Mouse (Mus musculus) gastrocnemius, postnatal 14 days (tissue): ENCODE measurements around the gene Casc3. TPM values are rescaled to one million over a fixed set of nuclear protein-coding genes. Genes with fewer than 3 reads are reported as not detected.

Source experiments
- DNase-seq: peaks from one replicate; pipeline ENCODE4 v3.0.0; 2021; ENCODE audit warnings: mixed read lengths
- intact Hi-C: fragments of 180-260 bp; cut with DNase I; formaldehyde crosslinking; loops from one replicate; pipeline ENCODE4 v1.15.1; 2025; ENCODE audit warnings: low total_unique reads
- total RNA-seq, 2 experiments: library from RNA; stranded (reverse); gene quantifications; 2 replicates each; pipeline ENCODE4 v1.2.3; 2021

Gene Casc3
- total RNA-seq, 2 experiments from 2014 or later, result 20.1 to 21.5 TPM

DNA sequence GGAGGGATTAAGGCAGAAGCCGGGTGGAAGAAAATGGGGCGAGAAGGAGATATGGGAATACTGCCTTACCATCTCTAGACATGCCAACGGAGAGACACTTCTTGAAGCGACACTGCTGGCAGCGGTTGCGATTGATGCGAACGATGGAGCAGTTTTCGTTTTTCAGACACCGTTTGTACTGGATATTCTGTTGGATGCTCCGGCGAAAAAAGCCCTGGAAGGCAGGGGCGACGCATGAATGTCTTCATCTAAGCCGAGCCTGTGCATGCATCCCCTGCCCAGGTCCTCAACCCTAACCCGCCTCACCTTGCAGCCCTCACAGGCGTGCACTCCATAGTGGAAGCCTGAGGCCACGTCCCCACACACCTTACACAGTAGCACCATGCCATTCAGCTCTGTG is 33.6 kb upstream of the Casc3 start:
- no peak for DNase-seq
- intact Hi-C loops, result no loop called here

DNA sequence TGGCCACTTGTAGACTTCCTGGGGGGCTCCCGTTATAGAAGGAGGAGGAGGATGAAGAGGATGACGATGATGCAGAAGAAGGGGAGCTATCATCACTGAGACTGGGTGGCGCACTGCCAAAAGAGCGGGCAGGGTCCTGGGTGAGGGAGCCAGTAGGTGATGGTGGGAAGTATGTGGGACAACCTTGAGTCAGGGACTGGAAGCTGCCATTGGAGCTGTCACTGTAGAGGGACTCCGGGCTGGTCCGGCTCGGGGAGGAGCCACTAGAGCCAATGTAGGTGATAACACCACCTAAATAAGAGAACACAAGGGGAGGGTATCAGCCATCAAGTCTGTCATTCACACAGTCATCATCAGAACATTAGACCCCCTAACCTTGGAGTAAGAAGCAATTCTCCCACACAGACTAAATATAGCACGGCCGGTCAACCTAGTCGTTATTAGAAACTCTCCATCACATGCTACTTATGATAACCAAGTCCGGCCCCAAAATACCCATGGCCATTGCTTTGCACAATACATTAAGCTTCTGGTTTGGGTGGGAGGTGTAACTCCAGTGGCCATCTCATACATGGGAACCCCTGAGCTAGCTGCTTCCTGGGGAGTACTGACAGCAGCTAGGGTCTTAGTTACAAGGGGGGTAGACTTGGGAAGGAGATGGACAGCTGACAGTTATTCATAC is 32.7 kb upstream of the Casc3 start:
- intact Hi-C loops, result no loop called here
- DNase-seq, result peak; percentile 53

DNA sequence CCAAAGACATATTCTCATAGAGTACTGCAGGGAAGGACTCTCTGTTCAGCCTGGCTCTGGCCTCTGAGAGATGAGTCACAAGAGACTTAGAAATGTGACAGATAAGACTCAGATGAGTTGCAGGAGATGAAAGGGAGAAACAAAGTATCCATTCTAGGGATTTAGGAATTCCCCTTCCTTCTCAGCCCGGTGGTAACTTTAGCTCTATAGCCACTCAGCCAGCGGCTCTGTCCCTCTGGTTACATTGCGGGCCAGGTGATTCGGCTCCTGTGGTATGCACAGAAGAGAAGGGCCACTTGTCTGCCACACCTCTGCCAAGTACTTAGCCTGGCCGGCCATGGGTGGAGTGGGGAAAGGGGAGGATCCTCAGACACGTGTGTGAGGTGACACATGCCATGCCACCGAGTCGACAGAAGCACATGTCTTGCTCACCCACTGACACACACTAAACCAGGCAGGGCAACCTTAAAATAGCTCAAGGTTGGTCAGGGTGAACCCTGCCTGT is 32.0 kb upstream of the Casc3 start:
- peak; percentile 82 for DNase-seq
- intact Hi-C loops, result no loop called here

DNA sequence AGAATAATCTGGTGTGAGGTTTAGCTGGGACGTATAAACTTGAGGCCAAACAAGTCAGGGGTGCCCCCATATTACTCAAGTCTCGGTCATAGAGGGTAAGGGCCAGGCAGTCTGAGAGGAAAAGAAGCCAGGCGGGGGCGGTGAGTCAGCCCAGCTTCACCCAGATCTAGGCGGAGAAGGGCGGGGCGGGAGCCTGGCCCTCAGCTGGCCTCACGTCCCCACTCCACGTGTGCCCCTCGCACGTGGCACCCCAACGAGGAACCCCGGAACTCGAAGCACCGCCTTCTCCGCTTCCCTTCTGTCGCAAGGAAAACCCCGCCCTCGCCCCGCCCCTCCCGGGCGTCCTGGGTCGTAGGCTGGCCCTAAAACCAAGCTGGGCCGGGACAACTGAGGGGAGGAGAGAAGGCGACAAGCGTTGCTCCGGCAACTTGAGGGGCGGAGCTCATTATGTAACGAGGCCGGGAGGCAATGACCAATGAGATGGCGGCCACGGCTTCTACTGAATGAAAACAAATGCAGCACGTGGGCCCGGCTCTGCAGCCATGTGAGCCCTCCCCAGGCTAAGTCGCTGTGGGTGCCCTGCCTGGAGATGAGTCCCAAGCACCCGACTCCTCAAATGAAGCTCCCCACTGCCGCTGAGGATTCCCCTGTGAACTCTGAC is 30.9 kb upstream of the Casc3 start:
- peak; percentile 100 for DNase-seq
- intact Hi-C loops, result no loop called here

DNA sequence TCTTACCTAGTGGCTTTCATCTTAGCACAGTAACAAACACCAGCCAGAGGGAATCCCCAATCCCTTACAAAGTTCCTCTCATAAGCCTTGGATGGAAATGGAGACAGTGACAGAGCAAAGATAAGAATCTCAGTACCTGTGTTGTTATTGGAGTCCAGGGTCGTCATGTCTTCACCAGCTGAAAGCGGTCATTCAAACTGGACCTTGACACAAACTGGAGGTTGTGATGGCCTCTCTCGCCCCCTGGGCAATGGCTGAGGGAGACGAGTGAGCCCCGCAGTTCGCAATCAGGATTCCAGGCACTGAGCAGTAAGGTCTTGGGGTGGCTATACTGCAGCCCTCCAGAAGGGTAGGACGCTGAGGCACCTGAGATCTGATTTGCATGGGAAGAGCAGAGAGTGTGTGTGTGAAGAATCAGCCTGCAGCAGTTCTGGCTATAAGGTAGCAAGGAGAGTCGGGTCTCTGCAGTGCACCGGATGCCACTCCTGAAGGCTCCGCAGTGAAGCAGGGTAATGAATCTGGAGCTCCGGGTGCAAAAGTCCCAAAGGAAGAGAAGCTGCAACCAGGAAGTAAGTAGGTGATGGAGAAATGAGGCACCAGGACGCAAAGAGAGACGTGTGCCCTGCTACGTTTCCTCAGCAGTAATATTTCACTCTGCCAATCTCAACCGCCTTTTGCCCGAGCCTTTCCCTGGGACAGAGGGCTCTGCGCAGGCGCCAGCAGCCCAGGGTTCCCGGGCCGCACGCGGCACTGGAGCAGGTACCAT is 29.9 kb upstream of the Casc3 start, which contains the start of gene Nr1d1:
Gene Nr1d1 (minus strand): TSS at position 752 of the 766 bp plus-strand sequence.
- intact Hi-C loops, result no loop called here
- no peak for DNase-seq

DNA sequence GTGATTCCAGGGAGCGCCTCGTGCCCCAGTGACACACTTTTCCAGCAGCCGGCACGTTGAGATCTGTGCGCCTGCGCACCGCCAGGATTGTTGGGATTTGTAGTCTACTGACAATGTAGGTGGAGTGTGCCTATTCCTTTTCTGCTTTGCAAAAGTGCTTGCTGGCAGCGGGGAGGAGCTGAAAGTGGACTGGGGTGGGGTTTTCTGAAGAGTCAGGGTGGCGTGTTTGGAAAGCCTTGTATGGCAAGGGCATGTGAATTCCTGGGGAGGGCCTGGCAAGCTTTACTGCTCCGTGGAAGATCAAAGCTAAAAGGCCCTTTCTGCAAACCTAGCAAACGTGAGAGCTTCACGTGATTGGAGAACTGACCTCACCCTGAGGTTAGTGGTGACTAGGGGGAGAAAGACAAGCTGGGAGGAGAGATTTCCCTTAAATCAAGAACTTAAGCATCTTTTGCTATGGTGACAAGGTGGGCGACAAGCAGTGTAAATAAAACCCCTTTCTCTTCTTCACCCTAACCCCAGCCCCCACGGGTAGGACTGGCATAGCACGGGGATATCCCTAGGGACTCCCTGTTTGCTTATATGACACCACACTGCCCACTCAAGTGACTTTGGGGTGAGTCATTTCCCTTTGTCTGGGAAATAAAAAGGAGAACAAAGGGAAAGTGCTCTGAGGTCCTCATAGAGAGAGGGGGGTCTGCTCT is 29.2 kb upstream of the Casc3 start:
- intact Hi-C loops, result no loop called here
- peak; percentile 99 for DNase-seq

DNA sequence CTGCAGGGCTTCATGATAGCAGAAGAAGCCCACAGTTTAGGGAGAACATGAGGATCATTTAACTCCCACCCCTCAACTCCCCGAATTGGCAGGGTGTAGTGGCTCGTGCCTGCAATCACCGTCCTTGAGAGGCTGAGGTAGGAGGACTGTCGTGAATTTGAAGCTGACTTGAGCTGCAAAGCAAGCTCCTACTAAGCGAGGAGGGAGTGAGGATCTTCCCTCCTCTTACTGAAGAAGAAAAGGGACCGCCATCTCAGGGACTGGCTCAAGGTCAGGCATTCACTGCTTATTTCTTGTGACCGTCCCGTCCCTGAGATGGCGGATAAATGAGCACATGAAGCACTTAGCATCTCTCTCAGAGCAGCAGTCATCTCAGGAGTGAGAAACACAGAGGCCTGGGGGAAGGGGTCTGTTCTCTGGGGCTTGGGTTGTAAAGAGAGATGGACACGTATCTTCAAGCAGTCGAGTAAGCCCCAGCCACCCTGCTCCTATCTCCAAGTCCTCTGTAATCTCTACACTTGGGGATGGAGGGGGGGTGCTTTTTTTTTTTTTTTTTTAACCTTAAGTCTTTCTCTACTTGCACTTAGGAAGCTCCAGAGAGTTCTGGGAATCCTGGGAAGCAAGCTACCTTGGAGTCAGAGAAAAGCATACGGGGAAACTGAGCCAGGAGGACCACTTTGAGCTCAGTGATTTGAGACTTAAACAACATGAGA is 28.5 kb upstream of the Casc3 start:
- intact Hi-C loops, result no loop called here
- no peak for DNase-seq

DNA sequence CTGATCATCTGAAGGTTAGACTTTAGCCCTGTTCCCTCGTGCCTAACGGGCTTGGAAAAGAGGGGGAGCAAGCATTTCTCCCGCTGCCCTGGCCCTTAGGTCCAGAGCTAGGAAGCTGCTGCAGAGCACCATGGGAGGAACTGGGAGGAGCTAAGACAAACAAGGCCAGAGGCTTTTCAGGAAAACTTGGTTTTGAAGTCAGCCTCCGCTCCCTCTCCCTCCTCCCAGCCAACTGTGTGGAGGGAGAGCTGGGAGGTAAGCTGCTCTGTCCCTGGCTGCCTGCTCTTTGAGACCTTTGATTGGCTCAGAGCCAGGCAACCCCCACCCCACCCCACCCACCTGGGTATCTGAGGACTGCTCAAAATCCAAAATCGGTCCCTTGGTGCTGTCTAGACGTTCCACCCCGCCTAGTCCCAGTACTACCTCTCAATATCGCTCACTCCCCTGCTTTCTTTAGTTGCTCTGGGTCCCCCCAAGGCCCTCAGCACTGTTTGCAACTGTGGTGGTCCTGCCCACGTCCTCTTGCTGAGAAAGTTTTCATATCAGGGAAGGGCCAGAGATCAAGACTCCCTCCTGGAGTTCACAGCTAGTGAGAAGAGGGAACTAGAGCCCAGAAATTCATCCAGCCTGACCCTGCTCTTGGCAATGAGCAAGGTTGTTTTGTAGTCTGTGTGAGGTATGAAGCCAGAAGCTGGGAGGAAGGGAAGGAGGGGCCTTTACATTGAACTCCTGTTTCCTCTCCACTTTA is 27.7 kb upstream of the Casc3 start:
- intact Hi-C loops, result no loop called here
- DNase-seq, result peak; percentile 56

DNA sequence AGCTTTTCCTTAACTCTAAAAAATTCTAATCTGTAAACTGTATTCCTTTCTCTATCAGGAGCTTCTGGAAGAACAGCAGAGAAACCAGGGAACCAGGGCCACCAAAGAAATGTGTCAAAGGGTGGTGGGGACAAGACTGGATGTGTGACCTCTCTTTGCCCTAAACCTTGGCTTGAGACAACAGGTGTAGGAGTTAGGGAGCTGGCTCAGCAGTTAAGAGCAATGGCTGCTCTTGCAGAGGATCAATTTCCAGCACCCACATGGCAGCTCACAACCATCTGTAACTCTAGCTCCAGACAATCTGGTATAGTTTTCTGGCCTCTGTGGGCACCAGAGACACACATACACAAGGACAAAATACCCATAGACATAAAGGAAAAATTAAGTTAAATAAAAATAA is 26.8 kb upstream of the Casc3 start:
- no peak for DNase-seq

DNA sequence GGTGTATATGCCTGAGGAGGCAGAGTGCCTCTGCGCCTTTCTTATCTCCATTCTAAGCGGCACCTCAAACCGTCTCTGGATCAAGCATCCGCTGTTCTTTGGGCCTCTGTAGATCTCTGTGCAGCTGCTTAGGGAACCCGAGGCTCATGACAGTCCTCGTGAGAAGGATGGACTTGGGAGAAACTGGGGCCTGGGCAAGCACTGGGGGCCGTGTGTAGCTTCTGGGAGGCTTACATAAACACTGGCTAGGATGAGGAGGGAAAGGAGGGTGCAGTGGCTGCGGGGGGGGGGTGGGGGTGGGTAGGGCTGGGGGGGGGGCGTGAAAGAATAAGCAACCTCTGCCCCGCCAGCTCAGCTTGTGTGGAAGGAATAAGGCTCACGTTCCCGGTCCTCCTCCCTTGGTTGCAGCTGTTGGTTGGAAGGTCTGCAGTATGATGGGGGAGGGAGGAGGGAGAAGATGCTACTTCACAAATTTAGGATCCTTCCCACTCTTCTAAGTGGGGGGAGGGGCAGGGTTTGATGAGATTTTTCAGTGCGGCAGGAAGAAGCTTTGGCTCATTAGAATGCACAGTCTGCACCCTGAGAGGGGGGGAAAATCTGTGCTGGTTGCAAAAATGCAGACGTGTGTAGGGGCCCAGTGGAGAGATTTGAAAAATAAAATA is 22.7 kb upstream of the Casc3 start:
- DNase-seq, result peak; percentile 80
- intact Hi-C loops, result no loop called here

More for the DNA sequence above, 26.8 kb upstream of the Casc3 start:
- intact Hi-C loops, result no loop called here

DNA sequence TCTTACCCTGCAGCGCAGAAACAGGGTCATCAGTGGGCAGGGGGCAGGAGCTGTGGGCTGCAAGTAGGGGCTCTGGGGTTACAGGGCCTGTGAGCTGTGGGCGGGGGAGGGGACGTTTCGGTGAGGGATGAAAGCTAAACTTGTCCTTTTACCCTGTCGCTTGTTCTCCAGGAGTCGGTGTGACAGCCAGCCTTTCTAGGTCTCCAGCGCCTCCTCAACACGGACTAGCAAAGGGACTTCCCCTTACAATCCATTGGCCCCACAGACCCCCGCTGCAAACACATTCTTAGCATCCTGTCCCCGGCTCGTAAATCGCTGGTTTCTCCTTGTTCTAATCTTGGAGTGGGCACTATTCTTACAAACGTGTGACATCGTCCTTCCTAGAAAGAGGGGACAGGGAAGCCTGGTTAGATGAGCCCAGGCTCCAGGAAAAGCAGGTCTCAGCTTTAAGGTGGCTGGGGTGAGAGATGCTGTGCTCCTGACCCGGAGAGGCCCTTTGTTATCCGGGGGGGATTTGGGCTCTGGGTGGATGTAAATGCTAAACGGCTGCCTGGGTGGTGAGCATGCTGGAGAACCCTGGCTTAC is 22.0 kb upstream of the Casc3 start:
- intact Hi-C loops, result no loop called here
- peak; percentile 50 for DNase-seq

DNA sequence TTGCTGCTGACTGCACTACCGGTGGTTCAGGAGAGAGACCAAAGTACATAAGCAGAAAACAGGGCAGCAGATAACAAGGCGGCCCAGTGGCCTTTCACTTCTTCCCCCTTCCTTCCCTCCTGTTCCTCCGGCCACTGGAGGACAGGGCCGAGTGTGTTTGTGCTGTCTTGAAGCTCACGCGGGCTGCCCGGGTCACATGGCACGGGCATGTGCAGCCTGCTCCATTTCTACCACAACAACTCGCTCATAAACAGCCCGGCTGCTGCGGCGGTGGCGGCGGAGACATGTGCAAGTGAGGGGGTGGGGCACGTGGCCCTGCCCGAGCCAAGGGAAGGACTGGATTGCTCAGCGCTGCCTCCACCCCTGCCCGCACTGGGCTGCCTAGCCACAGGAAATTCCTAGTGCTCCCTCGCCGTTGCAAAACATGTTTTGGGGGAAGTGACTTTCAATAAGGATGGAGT is 21.4 kb upstream of the Casc3 start:
- intact Hi-C loops, result no loop called here
- peak; percentile 99 for DNase-seq

DNA sequence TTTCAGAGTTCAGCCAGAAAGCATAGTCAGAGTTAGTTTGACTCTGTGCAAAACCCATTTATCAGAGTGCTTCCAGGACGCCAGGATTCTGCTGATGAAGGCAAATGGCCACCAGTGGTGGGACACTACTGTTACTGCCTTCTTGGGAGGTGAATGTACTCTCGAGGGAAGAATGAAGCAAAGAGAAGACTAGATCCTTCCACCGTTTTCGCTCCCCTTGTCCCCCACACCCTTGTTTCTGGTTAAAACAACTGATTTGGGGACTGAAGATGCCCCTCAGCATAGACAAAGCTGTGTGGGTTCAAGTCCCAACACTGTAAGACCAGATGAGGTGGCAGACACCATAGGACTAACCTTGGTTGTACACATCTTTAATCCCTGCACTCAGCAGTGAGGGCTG is 20.6 kb upstream of the Casc3 start:
- no peak for DNase-seq
- intact Hi-C loops, result no loop called here

DNA sequence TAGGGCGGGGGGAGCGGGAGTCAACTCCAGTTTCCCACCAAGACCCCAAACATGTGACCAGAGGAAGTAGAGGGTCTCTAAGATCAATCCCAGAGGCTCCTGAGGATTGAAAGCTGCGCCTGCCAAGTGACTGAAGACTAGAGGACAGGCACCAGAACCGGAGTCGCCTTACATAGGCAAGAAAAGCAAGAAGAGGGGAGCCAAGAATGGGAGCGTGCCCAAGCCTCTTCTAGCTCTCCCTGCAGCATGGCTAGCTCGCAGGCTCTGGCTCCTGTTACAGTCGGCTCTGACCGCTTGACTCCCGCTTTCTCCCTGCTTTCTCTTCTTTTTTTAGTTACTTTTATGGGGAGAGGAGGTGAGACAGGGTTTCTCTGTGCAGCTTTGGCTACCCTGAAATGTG is 19.5 kb upstream of the Casc3 start:
- intact Hi-C loops, result loop anchor here (5.0 kb wide), 1 partner anchor 88 kb away; no protein-coding TSS in a partner anchor
- peak; percentile 81 for DNase-seq

DNA sequence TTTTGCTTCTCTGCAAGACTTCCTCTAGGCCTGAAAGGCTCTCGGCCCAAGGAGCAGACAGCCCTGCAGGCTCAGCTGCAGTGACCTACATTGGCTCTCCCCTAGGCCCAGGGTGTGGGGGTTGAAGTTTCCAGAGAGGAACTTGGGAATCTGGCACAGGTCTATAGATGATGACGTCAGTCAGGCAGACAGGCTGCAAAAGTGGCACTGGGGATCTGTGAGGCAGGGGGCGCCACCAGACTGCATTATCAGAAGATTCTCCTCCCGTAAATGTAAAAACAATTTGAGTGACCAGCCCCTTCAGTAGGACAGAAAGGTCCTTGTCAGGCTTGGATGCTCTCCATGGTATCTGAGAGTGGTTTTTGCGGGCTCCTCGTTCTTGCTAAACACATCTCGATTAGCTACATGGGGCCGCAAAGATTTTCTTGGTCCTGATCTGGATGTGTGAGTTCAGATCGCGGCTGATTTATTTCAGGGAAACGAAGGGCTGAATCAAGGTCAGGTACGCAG is 18.9 kb upstream of the Casc3 start:
- peak; percentile 87 for DNase-seq
- intact Hi-C loops, result loop anchor here (5.0 kb wide), 1 partner anchor 89 kb away; no protein-coding TSS in a partner anchor

DNA sequence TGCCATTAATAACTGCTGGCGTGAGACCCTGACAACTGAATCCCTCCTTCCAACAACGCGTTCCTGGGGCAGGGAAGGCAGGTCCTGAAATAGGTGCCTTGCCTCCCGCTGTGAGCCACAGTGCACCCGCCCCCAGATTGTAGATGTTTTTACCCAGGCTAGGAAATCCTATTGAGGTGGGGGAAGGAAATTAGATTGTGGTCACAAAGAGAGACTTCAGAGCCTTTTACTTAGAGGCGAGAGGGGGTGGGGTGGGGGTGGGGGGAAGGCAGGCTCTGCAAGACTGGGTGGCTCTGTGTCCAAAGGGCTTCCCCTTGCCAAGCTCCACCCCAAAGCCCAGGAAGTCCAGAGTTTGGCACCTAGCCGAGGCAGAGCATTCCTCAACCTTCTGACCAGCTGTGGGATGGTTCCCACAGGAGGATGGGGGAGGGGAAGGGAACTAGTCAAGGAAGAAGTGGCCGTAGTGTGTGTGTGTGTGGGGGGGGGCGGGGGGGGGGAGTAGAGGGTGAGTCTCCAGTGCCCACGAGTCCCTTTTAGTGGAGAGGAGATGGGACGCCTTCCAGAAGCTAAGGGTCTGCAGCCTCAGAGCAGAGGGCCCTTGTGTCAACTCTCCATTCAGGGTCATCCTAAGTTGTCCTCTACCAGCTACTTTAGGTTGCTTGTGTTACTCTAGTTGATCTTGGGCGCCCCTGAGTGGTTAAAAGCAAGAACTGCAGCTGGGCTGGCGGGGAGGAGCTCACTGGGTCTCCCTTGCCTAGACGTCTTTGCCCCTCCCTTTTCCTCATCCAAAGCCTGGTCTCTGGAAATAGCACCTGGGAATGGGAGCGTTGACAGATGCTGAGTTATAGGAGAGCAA is 18.1 kb upstream of the Casc3 start:
- intact Hi-C loops, result loop anchor here (5.0 kb wide), 1 partner anchor 89 kb away; no protein-coding TSS in a partner anchor

More for the DNA sequence above, 18.1 kb upstream of the Casc3 start:
- peak; percentile 98 for DNase-seq
